Mouse (Mus musculus) hindbrain, embryonic 15.5 days (tissue): ENCODE results near the gene Cacna1h. TPM values are rescaled to one million over a fixed set of nuclear protein-coding genes. Genes with fewer than 3 reads are reported as not detected.

Experiments
- ATAC-seq: fragments of 200-750 bp; cut with Nextera tagmentation; 2 replicates; pipeline ENCODE4 v1.8.0; 2017; ENCODE audit warnings: low read depth, moderate number of reproducible peaks, moderate TSS enrichment; ENCODE audit not compliant: low FRiP score
- H3K27ac ChIP-seq: fragments of 300-500 bp; sonication (generic); replicated peaks from 2 replicates; pipeline ENCODE4 v1.5.1; 2015; ENCODE audit warnings: mild to moderate bottlenecking, inconsistent platforms
- H3K27me3 ChIP-seq: fragments of 300-500 bp; sonication (generic); 2 replicates; pipeline ENCODE4 v1.6.1; 2015; ENCODE audit warnings: control low read depth, inconsistent platforms
- H3K36me3 ChIP-seq: fragments of 300-500 bp; sonication (generic); 2 replicates; pipeline ENCODE4 v1.6.1; 2015; ENCODE audit warnings: control low read depth, inconsistent platforms
- H3K4me1 ChIP-seq: fragments of 300-500 bp; sonication (generic); replicated peaks from 2 replicates; pipeline ENCODE4 v1.6.1; 2015; ENCODE audit warnings: control low read depth, inconsistent platforms
- H3K4me2 ChIP-seq: fragments of 300-500 bp; sonication (generic); 2 replicates; pipeline ENCODE4 v1.6.1; 2015; ENCODE audit warnings: moderate library complexity, mild to moderate bottlenecking, inconsistent platforms
- H3K4me3 ChIP-seq: fragments of 300-500 bp; sonication (generic); 2 replicates; pipeline ENCODE4 v1.5.1; 2015; ENCODE audit warnings: mild to moderate bottlenecking, inconsistent platforms
- H3K9ac ChIP-seq: fragments of 300-500 bp; sonication (generic); 2 replicates; pipeline ENCODE4 v1.6.1; 2015; ENCODE audit warnings: inconsistent platforms
- H3K9me3 ChIP-seq: fragments of 300-500 bp; sonication (generic); 2 replicates; pipeline ENCODE4 v1.6.1; 2016; ENCODE audit warnings: control low read depth, inconsistent platforms
- WGBS: fragments of 180-500 bp; shearing (Covaris S2); methylation state at CpG from one replicate; pipeline ENCODE4 v1.1.7; 2015; 5-methylcytosine and 5-hydroxymethylcytosine counted together
- polyA plus RNA-seq: library from polyadenylated mRNA; unstranded; fragments of >200 nt; fragmentation: Nextera tagmentation; extraction: Ambion mirVana; gene quantifications from 2 replicates; pipeline ENCODE4 v1.2.1, GENCODE M21; 2015

The Cacna1h gene
- polyA plus RNA-seq, 1 experiment from 2014 or later, result 10.6 TPM

DNA sequence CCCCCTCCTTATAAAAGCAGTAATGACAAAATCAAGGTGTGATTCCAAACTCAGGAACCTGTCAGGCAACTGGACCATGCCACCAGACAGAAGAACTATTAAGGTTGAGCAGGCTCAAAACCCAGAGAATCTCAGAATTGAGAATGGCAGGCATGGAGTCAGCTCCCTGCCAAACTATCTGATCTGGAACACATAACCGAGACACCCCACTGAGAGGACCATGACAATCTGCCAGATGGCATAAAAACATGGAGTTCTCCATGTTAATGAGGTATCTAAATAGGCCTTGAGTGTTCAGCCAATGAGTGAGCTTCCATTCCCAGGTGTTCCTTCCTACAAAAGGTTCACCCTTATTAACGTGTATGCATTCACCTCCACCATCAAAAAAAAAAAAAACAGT, 72.3 kb downstream of the Cacna1h start:
- Histone ChIP-seq H3K4me3 (no peak overlapping the region), H3K4me1 (no peaks in the 10 kb centered on the region), H3K36me3 (no peaks in the 10 kb centered on the region), H3K4me2 (no peak overlapping the region), H3K9me3 (no peaks in the 10 kb centered on the region), H3K27me3 (no peaks in the 10 kb centered on the region), H3K27ac (no peak overlapping the region), H3K9ac (no peak overlapping the region)
- 67% methylated on average over 2 of the region's 2 CpGs for WGBS
- no peak for ATAC-seq

DNA sequence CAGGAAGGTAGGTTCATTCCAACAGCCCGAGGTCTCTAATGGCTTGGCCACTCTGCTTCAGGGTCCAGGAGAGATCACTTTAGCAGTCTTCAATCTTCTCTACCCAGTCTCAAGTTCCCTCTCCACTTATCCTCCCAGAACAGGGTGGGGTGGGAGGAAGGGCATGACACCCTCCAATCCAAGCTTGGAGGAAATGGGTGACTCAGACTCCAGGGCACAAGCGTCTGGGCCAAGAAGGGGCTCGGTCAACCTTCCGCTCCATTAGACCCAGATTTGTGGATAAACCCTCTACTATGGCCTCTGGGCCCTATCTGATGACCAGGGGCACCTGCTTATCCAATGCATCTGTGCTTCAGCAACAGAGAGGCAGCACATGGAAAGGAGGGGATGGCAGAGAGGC, 88.1 kb downstream of the Cacna1h start, which contains the start of gene Tpsab1:
Tpsab1 (minus strand) TSS at position 101 of the 400 bp plus-strand sequence.
- Histone ChIP-seq H3K27me3 (no peaks in the 10 kb centered on the region), H3K36me3 (no peaks in the 10 kb centered on the region), H3K4me1 (no peaks in the 10 kb centered on the region), H3K9ac (no peak within 1 kb of the TSS), H3K27ac (no peak within 1 kb of the TSS), H3K4me3 (no peak within 1 kb of the TSS), H3K9me3 (no peaks in the 10 kb centered on the region), H3K4me2 (no peak within 1 kb of the TSS)
- 89% methylated on average over 4 of the region's 4 CpGs for WGBS
- no peak for ATAC-seq

DNA sequence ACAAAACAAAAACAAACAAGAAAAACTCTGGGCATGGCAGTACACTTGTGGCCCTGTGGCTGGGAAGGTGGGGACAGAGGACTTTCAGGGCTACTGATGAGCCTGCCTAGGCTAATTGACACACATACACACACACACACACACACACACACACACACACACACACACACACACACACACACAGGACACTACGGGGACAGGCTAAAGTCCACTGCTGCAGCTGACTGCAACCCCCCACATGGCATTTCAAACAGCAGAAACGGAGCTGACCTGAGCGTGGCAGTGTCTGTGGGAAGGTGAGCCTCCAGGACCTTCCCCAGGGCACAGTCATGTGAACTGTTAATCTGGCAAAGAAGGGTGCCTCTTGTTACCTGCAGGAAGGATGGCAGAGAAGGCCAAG, 92.1 kb downstream of the Cacna1h start:
- Histone ChIP-seq H3K9me3 (no peaks in the 10 kb centered on the region), H3K9ac (no peak overlapping the region), H3K36me3 (no peaks in the 10 kb centered on the region), H3K4me2 (no peak overlapping the region), H3K27ac (no peak overlapping the region), H3K4me1 (no peaks in the 10 kb centered on the region), H3K4me3 (no peak overlapping the region), H3K27me3 (no peaks in the 10 kb centered on the region)
- ATAC-seq, result no peak
- 69% methylated on average over 3 of the region's 3 CpGs for WGBS

DNA sequence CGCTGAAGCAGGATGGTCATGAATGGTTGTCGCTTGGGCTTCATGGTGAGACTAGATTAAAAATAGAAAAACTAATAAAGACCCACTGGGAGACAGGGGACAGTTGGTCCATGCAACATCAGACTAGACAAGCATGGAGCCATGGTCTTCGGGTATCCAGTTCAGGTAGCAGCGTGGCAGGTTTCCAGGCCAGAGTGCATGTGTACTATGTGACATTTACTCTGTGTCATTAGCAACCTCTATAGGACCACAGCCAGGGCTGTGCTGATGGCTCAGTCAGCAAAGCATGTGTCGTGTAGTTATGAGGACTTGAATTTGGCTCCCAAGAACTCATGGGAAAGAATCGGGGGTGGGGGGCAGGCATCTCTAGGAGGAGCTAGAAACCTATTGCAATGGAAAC, 93.6 kb downstream of the Cacna1h start:
- no peaks in the 10 kb centered on the region for H3K9me3 ChIP-seq
- no peak overlapping the region for H3K9ac ChIP-seq
- no peaks in the 10 kb centered on the region for H3K4me1 ChIP-seq
- no peaks in the 10 kb centered on the region for H3K36me3 ChIP-seq
- H3K4me2 ChIP-seq, result no peak overlapping the region
- 86% methylated on average over 6 of the region's 6 CpGs for WGBS
- H3K4me3 ChIP-seq, result no peak overlapping the region
- H3K27me3 ChIP-seq, result no peaks in the 10 kb centered on the region
- no peak overlapping the region for H3K27ac ChIP-seq
- no peak for ATAC-seq

DNA sequence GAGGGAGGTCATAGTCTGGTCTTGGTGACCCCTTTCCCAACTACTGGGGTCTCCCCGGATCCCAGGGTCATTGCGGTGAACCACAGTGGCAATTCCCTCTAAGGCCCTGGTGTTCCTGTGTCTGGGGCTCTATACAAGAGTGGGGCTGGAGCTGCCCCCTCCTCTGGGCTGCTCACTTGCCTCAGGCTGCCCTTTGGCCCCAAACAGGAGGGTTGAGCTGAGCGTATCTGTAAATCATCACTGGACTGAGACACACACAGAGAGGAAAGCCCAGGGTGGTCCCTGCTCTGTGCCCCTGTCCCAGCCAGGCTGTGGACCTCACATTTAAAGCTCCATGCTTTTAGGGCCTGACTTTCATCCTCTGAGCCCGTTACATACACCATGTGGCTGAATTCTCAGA, 95.4 kb downstream of the Cacna1h start:
- Histone ChIP-seq H3K27ac (no peak overlapping the region), H3K27me3 (no peaks in the 10 kb centered on the region), H3K4me3 (no peak overlapping the region), H3K4me1 (no peaks in the 10 kb centered on the region), H3K4me2 (no peak overlapping the region), H3K36me3 (no peaks in the 10 kb centered on the region), H3K9me3 (no peaks in the 10 kb centered on the region), H3K9ac (no peak overlapping the region)
- no peak for ATAC-seq
- 88% methylated on average over 4 of the region's 4 CpGs for WGBS

DNA sequence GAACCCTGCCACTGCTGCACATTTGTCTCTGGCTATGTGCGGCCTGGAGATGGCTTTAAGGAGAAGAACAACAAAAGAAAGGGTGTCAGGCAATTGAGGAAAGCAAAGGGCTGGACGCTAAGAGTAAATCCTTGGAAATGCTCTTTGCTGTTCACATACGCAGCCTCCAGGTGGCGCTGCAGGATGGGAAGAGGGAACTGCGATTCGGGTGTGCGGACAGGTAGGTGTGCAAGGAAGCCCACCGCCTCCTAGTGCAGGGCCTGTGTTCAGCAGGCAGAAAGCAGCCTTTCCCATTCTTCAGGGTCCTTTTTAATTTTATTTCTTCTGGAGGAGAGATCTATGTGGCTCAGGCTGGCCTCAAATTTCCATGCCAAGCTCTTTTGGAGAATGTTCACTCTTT, 99.6 kb downstream of the Cacna1h start:
- ATAC-seq, result no peak
- Histone ChIP-seq H3K27me3 (0 out of 2 replicates have a peak, but pooled peaks cover 3% of the 10 kb centered on the region), H3K4me3 (no peak overlapping the region), H3K27ac (no peak overlapping the region), H3K4me1 (no peaks in the 10 kb centered on the region), H3K9me3 (no peaks in the 10 kb centered on the region), H3K4me2 (no peak overlapping the region), H3K9ac (no peak overlapping the region), H3K36me3 (no peaks in the 10 kb centered on the region)
- 4% methylated on average over 8 of the region's 8 CpGs for WGBS

DNA sequence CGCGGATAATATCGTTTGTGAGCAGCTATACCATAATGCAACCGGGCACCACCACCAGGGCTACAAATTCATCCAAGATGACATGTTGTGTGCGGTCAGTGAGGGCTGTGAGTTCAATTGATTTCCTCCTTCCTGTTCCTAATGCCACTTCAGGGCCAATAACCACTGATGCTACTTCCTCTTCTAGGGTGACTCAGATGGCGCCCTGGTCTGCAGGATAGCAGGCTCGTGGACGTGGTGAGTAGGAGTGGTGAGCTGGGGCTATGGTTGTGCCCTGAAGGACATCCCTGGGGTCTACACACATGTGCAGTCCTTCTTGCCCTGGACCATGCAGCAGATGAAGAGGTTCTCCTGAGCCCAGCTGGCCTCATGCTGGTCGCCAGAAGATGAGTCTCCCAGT, 101.3 kb downstream of the Cacna1h start:
- no peak overlapping the region for H3K9ac ChIP-seq
- H3K4me3 ChIP-seq, result no peak overlapping the region
- no peak overlapping the region for H3K4me2 ChIP-seq
- H3K9me3 ChIP-seq, result no peaks in the 10 kb centered on the region
- ATAC-seq, result no peak
- H3K4me1 ChIP-seq, result no peaks in the 10 kb centered on the region
- no peak overlapping the region for H3K27ac ChIP-seq
- 0 out of 2 replicates have a peak, but pooled peaks cover 3% of the 10 kb centered on the region for H3K27me3 ChIP-seq
- no peaks in the 10 kb centered on the region for H3K36me3 ChIP-seq
- 85% methylated on average over 9 of the region's 9 CpGs for WGBS

Other genes starting within 250 kb of the Cacna1h start
- gene BC003965, start 249.2 kb downstream of the Cacna1h start, polyA plus RNA-seq, result 31.1 and 31.5 TPM in 2 replicates
- 15.1 and 16.2 TPM in 2 replicates for gene Unkl, start 245.4 kb downstream of the Cacna1h start, polyA plus RNA-seq
- 104 and 107 TPM in 2 replicates for gene Gnptg, start 193.7 kb downstream of the Cacna1h start, polyA plus RNA-seq
- 60.2 and 61.4 TPM in 2 replicates for gene Tsr3, start 193.6 kb downstream of the Cacna1h start, polyA plus RNA-seq
- 19.6 and 20.4 TPM in 2 replicates for gene Baiap3, start 177.4 kb downstream of the Cacna1h start, polyA plus RNA-seq
- 447 and 462 TPM in 2 replicates for gene Ube2i, start 159.2 kb downstream of the Cacna1h start, polyA plus RNA-seq
- gene Prss34, start 135.4 kb downstream of the Cacna1h start, polyA plus RNA-seq, result 0.13 TPM in 1 of 2 replicates, not detected in the other
- not detected in 2 replicates for gene Prss28, start 125.1 kb downstream of the Cacna1h start, polyA plus RNA-seq
- not detected in 2 replicates for gene Prss29, start 115.1 kb downstream of the Cacna1h start, polyA plus RNA-seq
- not detected in 2 replicates for gene Tpsab1, start 88.2 kb downstream of the Cacna1h start, polyA plus RNA-seq
- gene Tpsb2, start 67.5 kb downstream of the Cacna1h start, polyA plus RNA-seq, result 0.14 and 0.23 TPM in 2 replicates
- 0.64 and 0.79 TPM in 2 replicates for gene Tpsg1, start 64.5 kb downstream of the Cacna1h start, polyA plus RNA-seq
- 1.1 and 1.3 TPM in 2 replicates for gene Tekt4, start 20.8 kb upstream of the Cacna1h start, polyA plus RNA-seq
- gene Sstr5, start 63.5 kb upstream of the Cacna1h start, polyA plus RNA-seq, result 0.64 and 0.77 TPM in 2 replicates
- 17.8 and 23.8 TPM in 2 replicates for gene Sox8, start 136.9 kb upstream of the Cacna1h start, polyA plus RNA-seq
- gene Lmf1, start 145.3 kb upstream of the Cacna1h start, polyA plus RNA-seq, result 23.8 and 25.1 TPM in 2 replicates